In the genomic region with DNA sequence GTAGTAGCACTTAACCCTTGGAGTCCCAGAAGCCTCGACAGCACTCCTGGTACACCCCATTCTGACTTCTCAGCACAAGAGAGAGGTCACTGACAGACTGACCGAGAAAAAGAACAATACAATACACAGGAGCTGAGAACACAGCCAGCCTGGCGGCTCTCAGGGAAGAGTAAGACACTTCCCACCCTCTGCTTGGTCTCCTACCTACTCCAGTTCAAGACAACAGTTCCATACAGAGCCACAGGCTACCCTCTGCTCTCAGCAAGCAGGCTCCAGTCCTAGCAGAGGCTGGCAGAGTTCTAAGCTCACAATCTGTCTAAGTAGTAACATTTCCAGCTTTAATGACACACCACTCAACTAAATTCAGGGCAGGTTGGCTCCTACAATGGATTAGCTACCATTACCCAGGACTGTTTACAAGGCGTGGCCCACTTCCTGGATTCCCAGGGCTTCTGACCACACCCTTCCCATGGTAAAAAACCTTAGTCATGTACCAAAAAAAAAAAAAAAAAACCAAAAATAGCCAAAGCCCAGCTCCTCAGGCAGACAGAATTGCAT, we compare ENCODE assay signal across 7 mouse cellular contexts. TPM values are rescaled to one million over a fixed set of nuclear protein-coding genes. Genes with fewer than 3 reads are reported as not detected.
A peak's percentile ranks its signal among the peaks of the same experiment; 100 is the strongest.
DNase-seq lines count a peak whose midpoint lies in the region; ATAC-seq and TF ChIP-seq lines count a peak whose summit lies in the region.

No protein-coding gene starts in this region.

- peak; percentile 41; the same call in 1 of the 2 replicates for TF ChIP-seq POLR2A in bone marrow macrophage, adult 2 months (IDR thresholded peaks at IDR 0.05; ENCODE audit: borderline replicate concordance, low read depth, low read length)

- no peak overlapping the region; the same call in 1 of the 2 replicates for H3K9ac ChIP-seq in kidney, embryonic 15.5 days

- H3K4me1 ChIP-seq in bone marrow macrophage, adult 2 months (ENCODE audit: control insufficient read depth, insufficient read depth, low read length): no peaks in the 10 kb centered on the region
- H3K4me1 ChIP-seq in kidney, embryonic 15.5 days: peaks cover 63% of the 10 kb centered on the region

- TF ChIP-seq CTCF in bone marrow macrophage, adult 2 months (IDR thresholded peaks at IDR 0.05; ENCODE audit: low read depth, low read length): peak; percentile 7; the same call in 1 of the 2 replicates

- 69% methylated on average over 4 of the region's 4 CpGs for WGBS in kidney, embryonic 15.5 days

- peak overlapping the region; percentile 99 for H3K27ac ChIP-seq in bone marrow macrophage, adult 2 months (ENCODE audit: insufficient read depth, low read depth, low read length)
- peak overlapping the region; percentile 98; the same call in 1 of the 2 replicates for H3K27ac ChIP-seq in kidney, embryonic 15.5 days

- peak overlapping the region; percentile 78 for H3K4me3 ChIP-seq in bone marrow macrophage, adult 2 months (ENCODE audit: insufficient read depth, low read length)
- H3K4me3 ChIP-seq in kidney, embryonic 15.5 days (replicated peaks): 0 out of 2 replicates have a peak overlapping the region, but pooled peaks have one; percentile 41

- peak overlapping the region; percentile 60 for H3K4me2 ChIP-seq in kidney, embryonic 15.5 days

- H3K36me3 ChIP-seq in kidney, embryonic 15.5 days: no peaks in the 10 kb centered on the region

- no peaks in the 10 kb centered on the region for H3K27me3 ChIP-seq in kidney, embryonic 15.5 days

- ATAC-seq in kidney, embryonic 15.5 days (replicated peaks; ENCODE audit: low FRiP score): no peak

- H3K9me3 ChIP-seq in kidney, embryonic 15.5 days (replicated peaks): no peaks in the 10 kb centered on the region

- intact Hi-C loops in left cerebral cortex, postnatal 10 days (cut with DNase I): no loop called here

- DNase-seq in spleen, adult 12 weeks (ENCODE audit: low spot score): peak; percentile 38
- no peak for DNase-seq in spleen, adult 18-20 months
- DNase-seq in spleen, postnatal 4 days (ENCODE audit: low spot score in 2 of 2): peak; percentile 41 to 72
- no peak for DNase-seq in yolk sac, embryonic 10.5 days (ENCODE audit: low spot score)
- no peak for DNase-seq in left cerebral cortex, postnatal 10 days (ENCODE audit: extremely low spot score in 1 of 2, low spot score in 2 of 2)

RNA-seq across cellular contexts. Expression of a gene that starts 33.6 kb away (rescaled TPM):
- 24.6 and 25.2 TPM in 2 replicates for polyA plus RNA-seq in bone marrow macrophage, adult 2 months (2012; ENCODE audit: insufficient read depth, insufficient read length, missing spikeins)
- polyA plus RNA-seq in kidney, embryonic 15.5 days (2015; fragmentation: Nextera tagmentation; extraction: Ambion mirVana): 40.2 and 43.1 TPM in 2 replicates
- total RNA-seq in left cerebral cortex, postnatal 10 days (2021): 10 to 100 TPM; 10.7 to 12.4 TPM

RNA-seq across cellular contexts. Expression of a gene that starts 36.1 kb away (rescaled TPM):
- polyA plus RNA-seq in bone marrow macrophage, adult 2 months (2012; ENCODE audit: insufficient read depth, insufficient read length, missing spikeins): 74.2 and 78.0 TPM in 2 replicates
- 8.1 and 8.5 TPM in 2 replicates for polyA plus RNA-seq in kidney, embryonic 15.5 days (2015; fragmentation: Nextera tagmentation; extraction: Ambion mirVana)
- total RNA-seq in left cerebral cortex, postnatal 10 days (2021): 1 to 10 TPM; 3.4 to 3.8 TPM

RNA-seq across cellular contexts. Expression of a gene that starts 52.5 kb away (rescaled TPM):
- polyA plus RNA-seq in bone marrow macrophage, adult 2 months (2012; ENCODE audit: insufficient read depth, insufficient read length, missing spikeins): 0.61 and 0.70 TPM in 2 replicates
- polyA plus RNA-seq in kidney, embryonic 15.5 days (2015; fragmentation: Nextera tagmentation; extraction: Ambion mirVana): 4.2 and 4.7 TPM in 2 replicates
- total RNA-seq in left cerebral cortex, postnatal 10 days (2021): 1 to 10 TPM; 6.5 to 8.1 TPM

Comparison
In these comparisons a context has a peak if more than half of its experiments do, and no peak if none do; other contexts are left out.
1. DNase-seq: peak in spleen, adult 12 weeks (single experiment) and spleen, postnatal 4 days (2 of 2); none in spleen, adult 18-20 months (0 of 2), yolk sac, embryonic 10.5 days (single experiment) and left cerebral cortex, postnatal 10 days (0 of 2).